In genomic region chr2:158498457-158498856, GRCm38 (mm10) we compare ENCODE assay signal across 23 mouse cellular contexts. TPM values are rescaled to one million over a fixed set of nuclear protein-coding genes. Genes with fewer than 3 reads are reported as not detected.
"Had no signal": no experiment of that assay in that cellular context is flagged by ENCODE, and none has a peak within 500 bp of the region (broad histone marks: within the 10 kb centered on the region; RNA-seq: fewer than 3 reads in every experiment).

No protein-coding gene starts in this region.

- DNase-seq: liver, postnatal 0 days; lung, adult 2 months; lung, postnatal 14 days; lung, postnatal 36 days; midbrain, embryonic 14.5 days; right cerebral cortex, postnatal 14 days; thymus, adult 2 months; thymus, postnatal 25 days; thymus, postnatal 4 days had no signal

- H3K4me2 ChIP-seq: lung, embryonic 15.5 days; midbrain, embryonic 12.5 days; neural tube, embryonic 12.5 days; stomach, embryonic 15.5 days had no signal

- H3K9me3 ChIP-seq: lung, embryonic 15.5 days; megakaryocyte, embryonic 14.5 days; midbrain, embryonic 12.5 days; neural tube, embryonic 12.5 days; stomach, embryonic 15.5 days had no signal

- ATAC-seq: liver, postnatal 0 days; lung, postnatal 0 days; midbrain, embryonic 16.5 days had no signal

- H3K9ac ChIP-seq: liver, postnatal 0 days; lung, embryonic 15.5 days; midbrain, embryonic 12.5 days; neural tube, embryonic 12.5 days; stomach, embryonic 15.5 days had no signal

- H3K27ac ChIP-seq: lung, embryonic 15.5 days; macrophage; midbrain, embryonic 12.5 days; neural tube, embryonic 12.5 days; stomach, embryonic 15.5 days; stomach, postnatal 0 days had no signal

- H3K27me3 ChIP-seq: lung, embryonic 15.5 days; megakaryocyte, embryonic 14.5 days; midbrain, embryonic 12.5 days; neural tube, embryonic 12.5 days; stomach, embryonic 15.5 days had no signal

- H3K4me1 ChIP-seq: megakaryocyte, embryonic 14.5 days; midbrain, embryonic 12.5 days; neural tube, embryonic 12.5 days; stomach, embryonic 15.5 days had no signal

- H3K4me3 ChIP-seq: lung, embryonic 15.5 days; megakaryocyte, embryonic 14.5 days; midbrain, embryonic 12.5 days; neural tube, embryonic 12.5 days; stomach, embryonic 15.5 days had no signal

RNA-seq across cellular contexts. Expression of gene Adig, which starts 4.0 kb away (rescaled TPM):
- total RNA-seq: megakaryocyte progenitor cell, adult 5-6 weeks; monocyte, adult 5-6 weeks; neutrophil, adult 5-6 weeks had no signal
- polyA plus RNA-seq: liver, postnatal 0 days; lung, embryonic 15.5 days; macrophage; midbrain, embryonic 12.5 days; midbrain, embryonic 14.5 days; midbrain, embryonic 16.5 days; neural tube, embryonic 12.5 days; neural tube, embryonic 14.5 days had no signal

RNA-seq across cellular contexts. Expression of gene Arhgap40, which starts 14.1 kb away (rescaled TPM):
- total RNA-seq: megakaryocyte progenitor cell, adult 5-6 weeks; monocyte, adult 5-6 weeks; neutrophil, adult 5-6 weeks had no signal
- polyA plus RNA-seq: liver, postnatal 0 days; lung, embryonic 15.5 days; macrophage; spleen, adult 2 months had no signal
